Mouse (Mus musculus) heart, embryonic 11.5 days (tissue): ENCODE measurements around the gene Prcp. TPM values are rescaled to one million over a fixed set of nuclear protein-coding genes. Genes with fewer than 3 reads are reported as not detected.

Source experiments
- ATAC-seq: fragments of 200-750 bp; cut with Nextera tagmentation; replicated peaks from 2 replicates; pipeline ENCODE4 v1.8.0; 2017; ENCODE audit warnings: moderate library complexity; ENCODE audit not compliant: insufficient number of reproducible peaks, low FRiP score, low TSS enrichment
- H3K27ac ChIP-seq: fragments of 300-500 bp; sonication (generic); 2 replicates; pipeline ENCODE4 v1.5.1; 2014; ENCODE audit warnings: mild to moderate bottlenecking, low read depth, low read length
- H3K27me3 ChIP-seq: fragments of 300-500 bp; sonication (generic); 2 replicates; pipeline ENCODE4 v1.6.1; 2014; ENCODE audit warnings: mild to moderate bottlenecking, low read length, mixed read lengths; ENCODE audit not compliant: control insufficient read depth, insufficient read depth
- H3K36me3 ChIP-seq: fragments of 300-500 bp; sonication (generic); 2 replicates; pipeline ENCODE4 v1.6.1; 2014; ENCODE audit warnings: mild to moderate bottlenecking, low read length, moderate library complexity, mixed read lengths; ENCODE audit not compliant: control insufficient read depth, insufficient read depth
- H3K4me1 ChIP-seq: fragments of 300-500 bp; sonication (generic); 2 replicates; pipeline ENCODE4 v1.6.1; 2014; ENCODE audit warnings: low read length; ENCODE audit not compliant: control insufficient read depth, insufficient read depth
- H3K4me2 ChIP-seq: fragments of 300-500 bp; sonication (generic); 2 replicates; pipeline ENCODE4 v1.6.1; 2014; ENCODE audit warnings: mild to moderate bottlenecking, moderate library complexity
- H3K4me3 ChIP-seq: fragments of 300-500 bp; sonication (generic); 2 replicates; pipeline ENCODE4 v1.5.1; 2014; ENCODE audit warnings: low read depth, low read length
- H3K9ac ChIP-seq: fragments of 300-500 bp; sonication (generic); 2 replicates; pipeline ENCODE4 v1.6.1; 2014; ENCODE audit warnings: mild to moderate bottlenecking, low read depth, low read length, moderate library complexity
- H3K9me3 ChIP-seq: fragments of 300-500 bp; sonication (generic); replicated peaks from 2 replicates; pipeline ENCODE4 v1.6.1; 2016; ENCODE audit warnings: low read length; ENCODE audit not compliant: control insufficient read depth
- WGBS: fragments of 180-500 bp; shearing (Covaris S2); extraction: QIAGEN DNeasy Blood & Tissue Kit; methylation state at CpG from one replicate; pipeline ENCODE4 v1.1.7; 2014; ENCODE audit not compliant: insufficient replicate concordance; 5-methylcytosine and 5-hydroxymethylcytosine counted together
- polyA plus RNA-seq: library from polyadenylated mRNA; unstranded; fragments of >200 nt; fragmentation: Nextera tagmentation; extraction: Ambion mirVana; gene quantifications from 2 replicates; pipeline ENCODE4 v1.2.1, GENCODE M21; 2014

Prcp gene
- polyA plus RNA-seq, 1 experiment from 2014 or later: 17.5 TPM

DNA sequence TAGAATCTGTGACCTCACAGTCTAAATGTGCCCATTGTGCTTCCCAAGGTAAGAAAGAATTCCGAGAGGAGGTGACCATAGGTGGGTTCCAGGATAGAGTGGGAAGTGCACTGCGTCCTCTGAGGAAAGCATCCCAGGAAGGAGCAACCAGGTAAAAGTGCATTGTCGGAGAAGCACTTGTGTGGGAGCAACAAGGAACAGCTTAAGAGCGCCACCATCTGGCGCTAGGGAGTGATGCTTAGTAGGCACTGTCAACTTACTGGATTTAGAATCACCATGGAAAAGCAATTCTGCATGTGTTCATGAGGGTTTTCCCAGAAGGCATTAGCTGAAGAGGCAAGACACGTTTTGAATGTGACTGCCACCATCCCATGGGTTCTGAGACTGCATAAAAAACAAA lies 63.7 kb downstream of the Prcp start:
- H3K9ac ChIP-seq: no peak overlapping the region
- H3K9me3 ChIP-seq: no peaks in the 10 kb centered on the region
- H3K36me3 ChIP-seq: no peaks in the 10 kb centered on the region
- 24% methylated on average over 6 of the region's 6 CpGs for WGBS
- no peaks in the 10 kb centered on the region for H3K27me3 ChIP-seq
- ATAC-seq: no peak
- H3K4me1 ChIP-seq: no peaks in the 10 kb centered on the region
- H3K4me2 ChIP-seq: no peak overlapping the region
- H3K27ac ChIP-seq: no peak overlapping the region
- H3K4me3 ChIP-seq: no peak overlapping the region

DNA sequence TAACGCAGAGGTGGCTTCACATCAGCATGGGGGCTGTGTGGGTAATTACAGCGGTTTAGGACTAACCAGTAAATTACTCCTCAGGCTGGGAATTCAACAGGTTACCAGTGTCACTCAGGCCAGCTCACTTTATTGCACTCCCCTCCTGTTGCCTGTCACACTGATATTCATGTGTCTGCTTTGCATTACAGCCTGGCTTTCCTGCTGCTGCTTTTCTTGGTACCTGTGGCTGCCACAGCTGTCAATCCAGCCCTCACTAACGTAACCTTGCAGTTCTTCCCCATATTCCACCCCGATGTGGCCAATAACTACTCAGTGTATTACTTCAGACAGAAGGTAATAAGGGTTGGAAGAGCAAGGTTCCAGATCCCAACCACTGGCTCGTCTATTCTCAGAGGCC lies 65.5 kb downstream of the Prcp start:
- Histone ChIP-seq H3K9ac (no peak overlapping the region), H3K4me2 (no peak overlapping the region), H3K4me1 (no peaks in the 10 kb centered on the region), H3K9me3 (no peaks in the 10 kb centered on the region), H3K27ac (no peak overlapping the region), H3K36me3 (no peaks in the 10 kb centered on the region), H3K4me3 (no peak overlapping the region), H3K27me3 (no peaks in the 10 kb centered on the region)
- ATAC-seq: no peak
- 71% methylated on average over 5 of the region's 5 CpGs for WGBS

DNA sequence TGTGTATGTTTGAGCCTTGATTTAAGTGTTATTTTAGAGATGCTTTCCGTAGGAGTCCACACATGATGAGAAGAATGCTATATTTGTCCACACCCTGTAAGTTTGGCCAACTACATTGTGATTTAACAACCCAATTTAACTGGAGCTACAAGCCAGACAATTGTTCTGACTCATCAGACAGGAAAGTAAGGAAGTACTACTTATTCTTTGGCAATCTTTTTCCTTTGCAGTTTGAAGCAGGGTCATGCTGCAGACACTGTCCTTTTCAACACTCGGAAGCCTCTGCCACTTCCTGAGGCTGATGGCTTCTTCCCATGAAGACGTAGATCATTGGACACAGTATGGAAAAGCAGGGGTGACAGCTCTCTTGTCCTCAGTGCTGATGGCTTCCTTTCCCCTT lies 76.5 kb downstream of the Prcp start:
- no peaks in the 10 kb centered on the region for H3K9me3 ChIP-seq
- H3K4me2 ChIP-seq: no peak overlapping the region
- 63% methylated on average over 3 of the region's 3 CpGs for WGBS
- ATAC-seq: no peak
- H3K4me1 ChIP-seq: no peaks in the 10 kb centered on the region
- H3K27ac ChIP-seq: no peak overlapping the region
- H3K4me3 ChIP-seq: no peak overlapping the region
- H3K9ac ChIP-seq: no peak overlapping the region
- no peaks in the 10 kb centered on the region for H3K27me3 ChIP-seq
- no peaks in the 10 kb centered on the region for H3K36me3 ChIP-seq

DNA sequence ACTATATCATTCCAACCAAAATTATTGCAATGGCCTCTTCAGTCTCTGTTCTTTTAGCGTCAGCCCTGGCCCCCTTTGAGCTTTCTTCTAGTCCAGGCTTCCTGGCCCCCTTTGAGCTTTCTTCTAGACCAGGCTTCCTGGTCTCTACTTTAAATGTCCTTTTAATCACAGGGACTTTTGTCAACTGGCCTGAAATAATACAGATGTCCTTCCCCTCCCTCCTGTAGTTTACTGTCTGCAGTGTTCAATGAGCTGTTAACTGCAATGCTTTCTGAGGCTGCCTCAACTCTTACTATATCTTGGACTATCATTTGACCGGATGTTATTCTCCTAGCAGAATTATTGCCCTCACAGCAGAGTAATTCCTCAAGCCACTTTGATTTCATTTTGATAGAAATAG lies 77.9 kb downstream of the Prcp start:
- H3K27ac ChIP-seq: no peak overlapping the region
- WGBS: 63% methylated on average over 2 of the region's 2 CpGs

DNA sequence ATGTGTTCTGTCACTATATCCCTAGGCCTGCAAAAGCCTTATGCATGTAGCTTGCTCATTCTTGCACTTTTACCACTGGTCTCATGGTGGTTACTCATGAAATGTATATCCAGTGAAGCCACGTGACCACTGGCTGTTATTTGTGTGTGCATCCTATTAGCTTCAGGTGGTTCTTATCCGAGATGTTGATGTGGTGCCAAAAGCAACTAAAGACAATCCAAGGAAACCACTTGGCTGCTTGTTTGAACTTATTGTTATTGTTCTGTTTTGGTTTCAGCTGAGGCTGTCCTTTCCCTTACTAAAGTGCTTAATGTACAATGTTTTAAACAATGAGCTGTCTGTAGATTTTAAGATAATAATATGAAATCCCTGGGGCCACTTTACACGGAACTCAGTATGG lies 85.5 kb downstream of the Prcp start:
- H3K27ac ChIP-seq: no peak overlapping the region
- no peaks in the 10 kb centered on the region for H3K4me1 ChIP-seq
- H3K9me3 ChIP-seq: no peaks in the 10 kb centered on the region
- no peak for ATAC-seq
- H3K36me3 ChIP-seq: no peaks in the 10 kb centered on the region
- H3K27me3 ChIP-seq: no peaks in the 10 kb centered on the region
- WGBS: 50% methylated on average over 3 of the region's 3 CpGs
- H3K4me2 ChIP-seq: no peak overlapping the region
- no peak overlapping the region for H3K9ac ChIP-seq
- no peak overlapping the region for H3K4me3 ChIP-seq

More for the DNA sequence above, 77.9 kb downstream of the Prcp start:
- Histone ChIP-seq H3K9me3 (no peaks in the 10 kb centered on the region), H3K27me3 (no peaks in the 10 kb centered on the region), H3K4me3 (no peak overlapping the region), H3K4me2 (no peak overlapping the region), H3K36me3 (no peaks in the 10 kb centered on the region), H3K4me1 (no peaks in the 10 kb centered on the region), H3K9ac (no peak overlapping the region)
- no peak for ATAC-seq

DNA sequence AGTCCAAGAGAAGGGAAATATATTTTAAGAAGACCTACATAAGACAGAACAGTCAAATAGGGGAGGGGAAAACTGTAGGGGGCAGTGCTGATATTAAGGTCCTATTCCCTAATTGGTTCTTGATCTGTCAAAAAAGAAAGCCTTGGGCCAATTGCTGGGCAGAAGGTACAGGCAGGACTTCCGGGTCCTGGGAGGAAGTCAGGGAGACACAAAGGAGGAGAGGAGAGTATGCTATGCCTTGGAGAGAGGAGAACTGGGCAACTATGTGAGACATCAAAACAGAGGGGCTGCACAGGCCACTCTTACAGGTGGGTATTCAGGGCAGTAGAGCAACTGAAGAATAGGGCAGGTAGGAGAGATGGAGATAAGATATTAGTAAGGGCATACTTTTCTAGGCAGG lies 87.6 kb downstream of the Prcp start:
- Histone ChIP-seq H3K27me3 (no peaks in the 10 kb centered on the region), H3K9me3 (no peaks in the 10 kb centered on the region), H3K27ac (no peak overlapping the region), H3K4me2 (no peak overlapping the region), H3K4me3 (no peak overlapping the region), H3K9ac (no peak overlapping the region), H3K4me1 (no peaks in the 10 kb centered on the region), H3K36me3 (no peaks in the 10 kb centered on the region)
- no peak for ATAC-seq
- WGBS: 39% methylated on average over 1 of the region's 1 CpGs

DNA sequence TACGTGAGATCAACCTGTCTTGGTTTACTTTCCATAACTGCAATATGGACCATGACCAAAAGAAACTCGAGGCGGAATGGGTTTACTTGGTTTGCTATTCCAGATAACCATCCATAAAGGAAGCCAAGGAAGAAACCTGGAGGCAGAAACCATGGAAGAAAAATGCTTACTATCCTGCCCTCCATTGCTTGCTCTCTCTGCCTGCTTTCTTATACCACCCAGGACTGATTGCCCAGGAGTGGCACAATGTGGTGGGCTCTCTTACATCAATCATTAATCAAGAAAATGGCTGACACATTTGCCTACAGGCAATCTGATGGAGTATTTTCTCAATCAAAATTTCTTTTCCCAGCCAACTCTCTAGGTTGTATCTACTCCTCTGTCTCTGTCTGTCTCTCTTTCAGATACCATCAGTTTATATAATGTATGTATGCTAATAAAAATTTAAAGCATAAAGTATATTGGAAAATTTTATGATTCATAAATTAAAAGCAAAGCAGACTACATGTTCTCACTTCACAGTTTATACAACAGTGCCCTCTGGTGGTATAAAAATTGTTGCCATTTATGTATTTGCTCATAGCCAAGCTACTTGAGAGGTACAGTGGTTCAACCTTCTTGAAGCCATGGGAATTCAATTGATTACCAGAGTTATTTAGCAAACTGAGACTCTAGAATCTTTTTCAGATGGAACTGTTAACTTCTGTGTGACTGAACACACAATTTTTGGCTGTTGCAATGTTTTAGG lies 90.7 kb downstream of the Prcp start:
- Histone ChIP-seq H3K27me3 (no peaks in the 10 kb centered on the region), H3K4me3 (no peak overlapping the region), H3K9ac (no peak overlapping the region), H3K27ac (no peak overlapping the region), H3K4me2 (no peak overlapping the region), H3K36me3 (no peaks in the 10 kb centered on the region), H3K9me3 (no peaks in the 10 kb centered on the region), H3K4me1 (no peaks in the 10 kb centered on the region)
- ATAC-seq: no peak
- WGBS: 61% methylated on average over 3 of the region's 3 CpGs

DNA sequence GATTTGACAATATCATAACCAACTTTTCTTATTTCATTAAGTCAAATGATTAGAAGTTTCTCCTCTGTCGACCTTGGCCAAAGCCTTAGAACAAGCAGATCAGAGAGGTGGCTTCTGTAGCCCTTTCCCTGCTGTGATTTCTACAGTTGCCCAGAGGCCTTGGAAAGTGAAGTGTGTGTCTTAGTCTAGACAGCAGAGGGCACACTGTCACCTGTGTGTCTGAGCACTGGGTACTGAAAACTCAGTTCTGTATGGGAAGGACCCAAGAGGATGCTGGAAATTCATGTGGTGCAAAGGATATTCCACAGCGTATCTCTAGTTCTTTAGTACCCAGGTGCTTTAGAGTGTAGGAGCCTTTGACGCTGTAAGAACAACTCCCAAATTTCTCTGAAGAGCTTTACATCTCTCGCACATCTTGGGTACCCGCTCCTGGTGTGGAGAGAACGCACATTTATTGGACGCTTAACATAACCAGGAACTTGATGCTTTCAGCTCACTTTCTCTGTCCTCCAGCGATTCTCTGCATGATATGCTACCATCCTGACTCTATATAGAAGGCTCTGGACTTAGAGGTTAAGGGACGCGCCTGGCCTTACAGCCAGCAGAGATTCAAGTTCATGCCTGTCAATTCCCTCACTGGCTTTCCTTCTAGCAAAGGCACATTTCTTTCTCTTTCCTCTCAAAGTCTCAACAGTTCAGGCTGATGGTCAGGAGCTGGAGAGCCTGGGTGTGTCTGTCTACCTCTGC lies 93.3 kb downstream of the Prcp start:
- H3K4me2 ChIP-seq: no peak overlapping the region
- no peaks in the 10 kb centered on the region for H3K36me3 ChIP-seq
- no peak overlapping the region for H3K27ac ChIP-seq
- no peak overlapping the region for H3K9ac ChIP-seq
- H3K9me3 ChIP-seq: no peaks in the 10 kb centered on the region
- no peak overlapping the region for H3K4me3 ChIP-seq
- ATAC-seq: no peak
- 68% methylated on average over 10 of the region's 10 CpGs for WGBS
- H3K27me3 ChIP-seq: no peaks in the 10 kb centered on the region
- no peaks in the 10 kb centered on the region for H3K4me1 ChIP-seq

DNA sequence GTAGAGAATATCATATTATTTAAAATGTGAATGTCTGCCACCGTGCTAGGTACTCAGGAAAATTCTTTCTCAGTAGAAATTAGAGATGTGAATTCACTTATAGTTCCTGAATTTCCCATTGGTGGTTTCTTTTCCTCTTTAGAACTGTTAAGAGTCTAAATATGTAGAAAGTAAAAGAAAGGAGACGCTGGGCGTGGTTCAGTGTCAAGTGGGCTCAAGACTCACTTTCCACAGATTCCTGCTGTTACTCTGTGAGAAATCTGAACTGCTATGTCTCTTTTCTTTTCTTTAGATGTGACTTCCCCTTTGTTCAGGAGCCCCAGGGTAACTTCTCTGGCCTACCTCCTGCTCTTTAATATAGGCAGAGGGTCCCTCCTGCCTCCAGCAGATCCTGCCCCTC lies 103.2 kb downstream of the Prcp start:
- H3K27ac ChIP-seq: no peak overlapping the region
- 85% methylated on average over 3 of the region's 3 CpGs for WGBS
- no peak for ATAC-seq
- no peak overlapping the region for H3K4me2 ChIP-seq
- H3K4me1 ChIP-seq: no peaks in the 10 kb centered on the region
- H3K27me3 ChIP-seq: no peaks in the 10 kb centered on the region
- no peaks in the 10 kb centered on the region for H3K36me3 ChIP-seq
- no peak overlapping the region for H3K9ac ChIP-seq
- H3K4me3 ChIP-seq: no peak overlapping the region
- H3K9me3 ChIP-seq: no peaks in the 10 kb centered on the region
